Mouse (Mus musculus): ENCODE results near the gene Pfpl.

Gene Pfpl

DNA sequence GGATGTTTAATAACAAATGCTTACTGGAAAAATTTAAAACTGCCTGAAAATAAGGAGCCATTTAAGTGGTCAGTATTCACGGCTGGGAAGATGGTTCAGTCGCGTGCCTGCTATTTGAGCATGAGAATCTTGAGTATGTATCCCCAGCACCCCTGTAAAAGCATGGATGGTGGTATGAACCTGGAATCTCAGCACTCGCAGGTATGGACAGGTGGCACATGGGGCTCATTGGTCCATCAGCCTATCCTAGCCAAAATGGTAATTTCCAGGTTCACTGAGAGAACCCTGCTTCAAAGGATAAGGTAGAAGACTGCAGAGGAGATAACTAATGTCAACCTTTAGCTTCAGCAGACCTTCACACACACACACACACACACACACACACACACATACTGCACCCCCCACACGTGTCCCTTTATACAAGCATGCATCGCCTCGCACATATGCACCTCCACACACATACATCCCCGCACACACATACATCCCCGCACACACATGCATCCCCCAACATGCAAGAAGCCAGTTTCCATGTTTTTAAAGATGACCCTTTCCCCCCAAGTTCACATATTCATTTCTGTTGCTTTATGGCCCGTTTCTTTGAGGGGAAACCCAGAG, 37.9 kb downstream of the Pfpl start:
- DNase-seq = no peak

DNA sequence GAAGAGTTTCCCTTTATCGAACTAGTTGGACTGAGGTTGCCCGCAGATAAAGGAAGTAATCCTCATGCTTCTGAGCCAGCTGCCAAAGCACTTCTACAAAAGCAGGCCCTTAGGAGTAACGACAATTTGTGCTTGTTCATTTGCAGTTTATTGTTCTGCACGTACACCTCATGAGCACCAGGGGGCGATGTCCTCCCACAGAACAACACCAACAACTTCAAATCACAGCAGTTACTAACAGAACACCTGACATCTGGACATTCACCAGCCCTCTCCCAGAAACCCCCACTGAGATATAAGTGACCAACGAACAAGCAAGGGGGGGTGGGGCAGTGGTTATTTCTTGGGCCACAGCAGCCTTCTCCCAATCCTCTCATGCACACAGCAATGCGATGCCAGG, 38.5 kb downstream of the Pfpl start:
- DNase-seq = peak; percentile 26

DNA sequence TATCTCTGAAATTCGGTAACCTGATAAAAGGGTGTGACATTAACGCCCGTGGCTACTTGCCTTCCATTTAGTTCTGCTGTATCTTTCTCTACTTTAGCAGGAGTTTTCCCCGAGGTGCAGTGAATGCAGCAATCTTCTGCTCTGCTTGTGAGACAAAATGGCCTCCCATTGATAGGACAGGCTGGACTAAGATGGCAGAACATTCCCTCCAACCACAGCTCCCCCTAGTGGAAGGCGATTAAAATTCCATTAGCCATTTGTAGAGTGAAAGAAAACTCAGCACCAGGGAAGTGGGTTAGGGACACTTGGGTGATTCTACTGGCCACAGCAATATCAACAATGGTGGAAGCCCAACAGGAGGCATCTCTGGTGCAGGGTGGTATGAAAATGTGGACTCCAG, 39.7 kb downstream of the Pfpl start:
- DNase-seq = no peak

DNA sequence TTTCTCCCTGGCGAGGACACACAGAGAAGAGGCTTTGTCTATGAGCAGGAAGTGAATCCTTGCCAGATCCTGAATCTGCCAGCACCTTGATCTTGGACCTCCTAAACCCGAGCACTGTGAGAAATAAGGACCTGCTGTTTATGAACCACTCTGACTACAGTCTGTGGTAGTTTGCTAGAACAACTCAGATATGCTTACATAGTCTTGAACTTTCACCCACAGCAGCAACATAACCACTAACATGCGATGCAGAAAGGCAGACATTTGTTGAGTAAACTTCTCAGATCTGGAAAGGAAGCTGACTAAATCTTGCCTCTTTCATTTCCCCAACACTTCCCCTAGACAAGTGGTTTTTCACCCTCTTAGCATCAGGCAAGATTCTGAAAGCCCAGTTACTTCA, 44.2 kb downstream of the Pfpl start:
- DNase-seq = no peak

DNA sequence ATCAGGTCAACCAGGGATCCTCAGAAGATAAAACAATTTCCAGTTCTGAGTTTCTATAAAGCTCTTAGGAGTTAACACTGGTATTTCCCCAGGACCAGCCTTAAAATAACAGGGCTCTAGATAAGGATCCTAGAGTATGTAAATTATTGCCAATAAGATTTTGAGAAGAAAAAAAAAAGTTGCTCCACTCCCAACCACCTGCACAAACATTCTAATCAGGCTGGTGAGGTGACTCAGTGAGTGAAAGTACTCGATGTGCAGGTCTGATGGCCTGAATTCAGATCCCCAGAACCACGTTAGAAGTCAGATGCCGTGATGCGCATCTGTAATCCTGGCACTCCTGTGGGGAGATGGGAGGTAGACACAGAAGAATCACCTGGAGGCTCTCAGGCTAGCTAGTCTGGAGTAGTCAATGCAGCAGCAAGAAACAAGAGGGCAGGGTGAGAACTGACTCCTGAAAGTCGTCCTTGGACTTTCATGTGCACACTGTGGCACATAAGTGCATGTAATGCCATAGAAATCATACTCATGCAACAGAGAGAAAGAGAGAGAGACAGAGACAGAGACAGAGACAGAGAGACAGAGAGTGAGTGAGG, 44.8 kb downstream of the Pfpl start:
- DNase-seq = no peak

DNA sequence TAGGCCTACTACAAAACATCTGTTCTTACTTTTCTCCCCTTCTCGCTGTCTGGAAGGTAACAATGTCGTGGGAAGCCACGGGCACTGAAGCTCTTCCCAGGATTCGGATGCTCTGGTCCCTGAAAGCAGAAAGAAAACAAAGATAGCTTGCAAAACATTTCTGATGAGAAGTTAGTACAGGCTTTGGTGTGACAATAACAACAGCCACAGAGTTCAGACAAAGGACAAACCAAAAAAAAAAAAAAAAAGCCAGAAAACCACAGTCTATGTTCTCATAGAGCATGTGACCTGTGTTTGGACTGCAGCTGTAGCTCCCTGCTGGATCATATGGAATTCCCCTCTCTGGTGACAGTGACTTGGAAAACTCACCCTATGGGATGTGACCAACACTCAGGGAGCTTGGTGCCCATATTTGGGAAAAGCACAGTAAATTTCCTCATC, 45.5 kb downstream of the Pfpl start:
- DNase-seq = no peak

DNA sequence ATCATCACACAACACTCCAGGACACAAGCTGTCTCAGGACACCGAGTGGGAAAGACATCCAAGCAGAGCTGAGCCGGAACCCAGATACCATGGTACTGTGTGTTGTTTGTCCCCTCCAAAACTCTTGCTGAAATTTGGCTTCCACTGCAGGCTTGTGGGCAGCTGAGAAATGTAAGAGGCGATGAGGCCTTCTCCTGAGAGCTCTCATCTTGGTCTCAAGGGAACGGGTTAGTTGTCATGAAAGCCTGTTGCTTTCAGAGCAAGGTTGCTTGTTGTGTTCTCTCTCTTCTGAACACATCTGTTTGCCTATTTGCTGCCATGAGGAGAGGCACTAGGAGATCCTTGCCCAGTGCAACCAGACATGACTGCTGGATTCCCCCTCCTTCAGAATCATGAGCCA, 46.2 kb downstream of the Pfpl start:
- no peak for DNase-seq

DNA sequence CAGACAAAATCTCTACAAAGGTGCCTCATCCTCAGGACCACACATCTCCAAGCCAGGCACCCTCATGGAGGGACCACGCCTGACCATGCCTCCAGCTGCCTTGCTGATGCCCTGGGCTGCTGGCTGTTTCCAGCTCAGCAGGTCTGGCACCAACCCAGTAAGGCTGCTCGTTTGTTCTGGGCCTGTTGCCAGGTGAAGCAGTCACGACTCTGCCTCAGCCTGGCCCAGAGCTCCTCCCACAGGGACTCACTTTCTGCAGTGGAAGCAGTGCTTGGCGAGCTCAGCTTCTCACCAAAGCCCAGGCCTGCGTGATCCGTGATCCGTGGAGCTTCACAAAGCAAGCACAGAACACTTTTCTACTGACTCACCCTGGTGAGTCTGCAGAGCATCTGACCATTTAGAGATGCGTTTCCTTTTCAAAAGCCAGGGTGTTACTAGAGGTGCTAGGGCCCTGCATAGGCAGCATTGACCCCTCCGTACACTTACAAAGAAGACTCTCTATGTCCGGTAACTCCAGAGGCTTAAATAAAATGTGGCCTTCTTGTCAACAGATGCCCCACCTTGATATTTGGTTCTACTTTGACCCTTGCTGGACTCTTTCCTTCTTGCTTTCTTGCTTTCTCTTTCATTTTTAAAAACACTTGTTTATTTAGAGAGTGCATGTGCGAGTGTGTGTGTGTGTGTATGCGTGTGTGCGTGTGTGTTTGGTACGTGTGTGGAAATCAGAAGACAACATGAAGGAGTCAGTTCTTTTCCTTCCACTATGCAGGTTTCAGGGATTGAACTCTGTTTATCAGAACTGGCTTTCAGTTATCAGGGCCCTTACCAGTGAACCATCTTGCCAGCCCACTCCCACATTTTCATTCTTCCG, 47.9 kb downstream of the Pfpl start:
- DNase-seq = peak; percentile 90

DNA sequence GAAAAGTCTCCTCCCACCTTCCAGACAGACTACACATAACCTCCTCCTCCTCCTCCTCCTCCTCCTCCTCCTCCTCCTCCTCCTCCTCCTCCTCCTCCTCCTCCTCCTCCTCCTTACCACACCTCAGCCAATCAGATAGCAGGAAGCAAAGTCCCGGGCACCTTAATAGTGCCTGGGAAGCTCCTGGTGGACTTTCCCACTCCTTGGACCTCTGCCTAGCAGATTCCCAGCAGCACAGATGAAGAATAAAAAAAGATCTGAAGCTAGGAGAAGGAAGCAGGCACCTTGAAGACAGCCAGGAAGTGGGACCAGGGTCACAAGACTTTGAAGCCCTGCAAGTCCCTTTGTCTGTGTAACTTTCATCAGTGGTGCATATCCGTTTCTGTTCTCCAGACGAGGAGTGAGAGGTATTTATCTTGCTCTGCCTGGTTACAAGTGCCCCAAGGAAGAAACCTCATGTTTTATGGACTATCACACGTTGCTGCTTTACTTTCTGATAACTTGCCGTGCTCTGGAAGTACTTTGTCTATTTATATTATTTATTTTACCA, 49.1 kb downstream of the Pfpl start:
- DNase-seq = no peak

DNA sequence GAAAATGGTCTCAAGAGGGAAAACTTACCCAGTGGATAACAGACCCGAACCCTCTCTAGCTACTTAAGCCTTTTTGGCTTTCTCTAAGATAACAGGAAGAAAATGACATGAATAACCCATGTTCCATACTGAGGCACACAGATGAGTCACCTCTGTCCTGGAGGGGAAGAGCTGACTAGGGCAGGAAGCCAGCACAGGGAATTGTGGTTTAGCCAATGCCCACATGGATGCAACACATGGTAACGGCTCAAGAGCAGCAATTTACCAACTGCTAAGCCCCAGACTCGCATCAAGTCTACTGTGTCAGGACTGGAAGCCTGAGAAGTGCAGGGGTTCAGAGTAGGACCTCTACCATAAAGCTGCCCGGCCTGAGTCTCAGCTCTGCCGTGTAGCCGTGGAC, 50.7 kb downstream of the Pfpl start:
- DNase-seq = no peak
